Mouse (Mus musculus): ENCODE data around the gene Slc35b4.

Slc35b4 gene

GRCm38 (mm10) chr6:34129261-34129660 is 47.6 kb downstream of the Slc35b4 start:
- DNase-seq (ENCODE audit: low read depth) = peak; percentile 71

- DNase-seq (ENCODE audit: low read depth) = no peak
Observed at GRCm38 (mm10) chr6:34124401-34124800, 52.5 kb downstream of the Slc35b4 start.

- DNase-seq (ENCODE audit: low read depth) = peak; percentile 8
Observed at GRCm38 (mm10) chr6:34116838-34117478, 60.0 kb downstream of the Slc35b4 start.

- DNase-seq (ENCODE audit: low read depth) = no peak
Observed at GRCm38 (mm10) chr6:34111406-34111805, 65.5 kb downstream of the Slc35b4 start.

GRCm38 (mm10) chr6:34110571-34110970 is 66.3 kb downstream of the Slc35b4 start:
- DNase-seq (ENCODE audit: low read depth) = no peak
